Mouse (Mus musculus) ovary, postnatal 36 days (tissue): Measurements from ENCODE around the gene Pdcl.

Source experiments
- DNase-seq: peaks from one replicate; pipeline ENCODE4 v3.0.0; 2022; ENCODE audit warnings: low spot score, mixed read lengths

Gene Pdcl

GRCm38 (mm10) chr2:37358633-37359540 lies at the start of gene Pdcl:
Pdcl (minus strand) TSS chr2:37359332.
- peak; percentile 85 for DNase-seq

- DNase-seq = no peak
Observed at GRCm38 (mm10) chr2:37395539-37395938, 36.4 kb upstream of the Pdcl start.

GRCm38 (mm10) chr2:37382921-37383320 lies 23.8 kb upstream of the Pdcl start:
- DNase-seq = no peak

- peak; percentile 9 for DNase-seq
Observed at GRCm38 (mm10) chr2:37380189-37380588, 21.1 kb upstream of the Pdcl start.

GRCm38 (mm10) chr2:37376018-37376417 lies 16.9 kb upstream of the Pdcl start:
- no peak for DNase-seq

- DNase-seq = no peak
Observed at GRCm38 (mm10) chr2:37370651-37371050, 11.5 kb upstream of the Pdcl start.

- no peak for DNase-seq
Observed at GRCm38 (mm10) chr2:37359908-37360307, 776 bp upstream of the Pdcl start.

GRCm38 (mm10) chr2:37355571-37355970 lies 3.6 kb downstream of the Pdcl start:
- no peak for DNase-seq

GRCm38 (mm10) chr2:37351671-37352070 lies 7.5 kb downstream of the Pdcl start:
- no peak for DNase-seq

GRCm38 (mm10) chr2:37338497-37339187 lies 20.5 kb downstream of the Pdcl start:
- DNase-seq = peak; percentile 38

- DNase-seq = no peak
Observed at GRCm38 (mm10) chr2:37333321-37333720, 25.8 kb downstream of the Pdcl start.

GRCm38 (mm10) chr2:37326215-37326614 lies 32.9 kb downstream of the Pdcl start, which contains the start of gene Olfr368:
Olfr368 (plus strand) TSS chr2:37326515.
- no peak for DNase-seq
